13 mouse cellular contexts compared by ENCODE assay signal in the genomic region with DNA sequence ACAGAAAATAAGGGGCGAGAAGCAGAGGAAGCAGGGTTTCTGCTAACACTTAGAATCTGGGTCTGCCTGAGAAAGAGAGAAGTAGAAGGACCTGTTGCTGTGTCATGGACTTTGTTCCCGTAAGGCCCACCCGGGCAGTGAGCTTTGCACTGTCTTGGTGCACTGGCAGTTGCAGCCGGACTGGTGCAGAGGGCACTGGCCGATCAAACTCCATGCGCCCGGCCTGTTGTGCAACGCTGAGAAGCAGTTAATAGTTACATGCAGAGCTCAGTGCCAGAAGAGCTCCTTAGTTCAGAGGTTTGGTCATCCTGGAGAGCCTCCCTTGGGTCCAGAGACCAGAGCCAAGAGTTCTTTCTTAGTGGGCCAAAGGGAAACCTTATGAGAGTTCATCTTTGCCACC. TPM values are rescaled to one million over a fixed set of nuclear protein-coding genes. Genes with fewer than 3 reads are reported as not detected.
A peak's percentile ranks its signal among the peaks of the same experiment; 100 is the strongest.
DNase-seq lines count a peak whose midpoint lies in the region; ATAC-seq and TF ChIP-seq lines count a peak whose summit lies in the region.
"Had no signal": no experiment of that assay in that cellular context is flagged by ENCODE, and none has a peak within 500 bp of the region (broad histone marks: within the 10 kb centered on the region; RNA-seq: fewer than 3 reads in every experiment).

No protein-coding gene starts in this region.

- H3K9me3 ChIP-seq in stomach, embryonic 16.5 days (replicated peaks; ENCODE audit: control insufficient read depth, low read length) = no peaks in the 10 kb centered on the region
- H3K9me3 ChIP-seq in heart, embryonic 12.5 days (replicated peaks) = no peaks in the 10 kb centered on the region
- H3K9me3 ChIP-seq: limb, embryonic 12.5 days had no signal

- H3K36me3 ChIP-seq in liver, adult 2 months (ENCODE audit: control insufficient read depth, insufficient read depth, low read length) = peaks cover 41% of the 10 kb centered on the region
- H3K36me3 ChIP-seq in stomach, embryonic 16.5 days (ENCODE audit: control insufficient read depth, insufficient read depth, low read length) = peaks cover 16% of the 10 kb centered on the region
- peaks cover 73% of the 10 kb centered on the region for H3K36me3 ChIP-seq in heart, embryonic 12.5 days

- WGBS in liver, adult 2 months = 29% methylated on average over 8 of the region's 8 CpGs
- 92% methylated on average over 8 of the region's 8 CpGs for WGBS in stomach, embryonic 16.5 days
- 88% methylated on average over 8 of the region's 8 CpGs for WGBS in heart, embryonic 12.5 days

- H3K4me3 ChIP-seq in liver, adult 2 months (ENCODE audit: insufficient read depth, low read depth, low read length) = no peak overlapping the region
- no peak overlapping the region for H3K4me3 ChIP-seq in stomach, embryonic 16.5 days (replicated peaks; ENCODE audit: low read length)
- H3K4me3 ChIP-seq in heart, embryonic 12.5 days = no peak overlapping the region
- H3K4me3 ChIP-seq: limb, embryonic 12.5 days had no signal

- 0 out of 2 replicates have a peak overlapping the region, but pooled peaks have one; percentile 12 for H3K9ac ChIP-seq in liver, adult 2 months (ENCODE audit: low read depth, low read length)
- H3K9ac ChIP-seq in stomach, embryonic 16.5 days (ENCODE audit: low read length) = no peak overlapping the region
- no peak overlapping the region for H3K9ac ChIP-seq in heart, embryonic 12.5 days
- H3K9ac ChIP-seq: limb, embryonic 12.5 days had no signal

- peak; percentile 36 for DNase-seq in lung, postnatal 36 days
- no peak for DNase-seq in lung, postnatal 14 days
- DNase-seq in kidney, adult 8-10 months = peak; percentile 93 to 96
- peak; percentile 97 for DNase-seq in liver, adult 2 months (ENCODE audit: extremely low read depth, low read depth, low spot score)
- no peak for DNase-seq in right cerebral cortex, postnatal 25 days
- DNase-seq: heart, postnatal 14 days; thymus, postnatal 4 days had no signal

- peak overlapping the region; percentile 84 for H3K27ac ChIP-seq in liver, adult 2 months (replicated peaks; ENCODE audit: insufficient read depth, low read depth, low read length)
- H3K27ac ChIP-seq in stomach, embryonic 16.5 days (ENCODE audit: low read length) = no peak overlapping the region
- no peak overlapping the region for H3K27ac ChIP-seq in heart, embryonic 12.5 days (ENCODE audit: poor library complexity, severe bottlenecking)
- H3K27ac ChIP-seq: hindbrain, postnatal 0 days; limb, embryonic 12.5 days had no signal

- TF ChIP-seq CTCF in liver, adult 2 months (IDR thresholded peaks at IDR 0.05; ENCODE audit: low read depth, low read length) = no peak

- peaks cover 41% of the 10 kb centered on the region for H3K4me1 ChIP-seq in liver, adult 2 months (ENCODE audit: control insufficient read depth, insufficient read depth, low read length)
- H3K4me1 ChIP-seq in stomach, embryonic 16.5 days (ENCODE audit: control insufficient read depth, insufficient read depth, low read length) = no peaks in the 10 kb centered on the region
- H3K4me1 ChIP-seq in heart, embryonic 12.5 days (replicated peaks) = no peaks in the 10 kb centered on the region
- H3K4me1 ChIP-seq: limb, embryonic 12.5 days had no signal

- ATAC-seq in stomach, embryonic 16.5 days (ENCODE audit: insufficient read depth, low FRiP score) = peak; percentile 39; the same call in 1 of the 2 replicates
- ATAC-seq in frontal cortex, adult (ENCODE audit: low TSS enrichment) = no peak
- ATAC-seq in heart, embryonic 12.5 days (ENCODE audit: insufficient number of reproducible peaks, low FRiP score) = no peak
- ATAC-seq: forebrain, embryonic 14.5 days; hindbrain, postnatal 0 days had no signal

- no peaks in the 10 kb centered on the region for H3K27me3 ChIP-seq in liver, adult 2 months (ENCODE audit: control insufficient read depth, insufficient read depth, low read length)
- H3K27me3 ChIP-seq in stomach, embryonic 16.5 days (ENCODE audit: control insufficient read depth, insufficient read depth, low read length) = no peaks in the 10 kb centered on the region
- no peaks in the 10 kb centered on the region for H3K27me3 ChIP-seq in heart, embryonic 12.5 days (replicated peaks)
- H3K27me3 ChIP-seq: limb, embryonic 12.5 days had no signal

- H3K4me2 ChIP-seq in stomach, embryonic 16.5 days (ENCODE audit: low read depth, low read length) = no peak overlapping the region
- H3K4me2 ChIP-seq in heart, embryonic 12.5 days = no peak overlapping the region
- H3K4me2 ChIP-seq: limb, embryonic 12.5 days had no signal

- TF ChIP-seq POLR2A in liver, adult 2 months (IDR thresholded peaks at IDR 0.05; ENCODE audit: extremely low read depth, insufficient read depth, low read length) = no peak

- no peaks in the 10 kb centered on the region for H3K79me2 ChIP-seq in liver, adult 2 months (ENCODE audit: control insufficient read depth, insufficient read depth, low read length)

RNA-seq across cellular contexts. Expression of gene Aco1, which starts 38.8 kb away (rescaled TPM):
- total RNA-seq in liver, adult 2 months (2014; rRNA removed) = 173 and 178 TPM in 2 replicates
- polyA plus RNA-seq in liver, adult 2 months (2012; rRNA removed) = 112 and 125 TPM in 2 replicates
- polyA plus RNA-seq in stomach, embryonic 16.5 days (2015; fragmentation: Nextera tagmentation; extraction: Ambion mirVana) = 66.3 and 72.0 TPM in 2 replicates
- 33.1 and 34.6 TPM in 2 replicates for polyA plus RNA-seq in heart, embryonic 12.5 days (2016; fragmentation: Nextera tagmentation; extraction: Ambion mirVana)

RNA-seq across cellular contexts. Expression of gene Ddx58, which starts 57.9 kb away (rescaled TPM):
- 29.2 and 29.9 TPM in 2 replicates for total RNA-seq in liver, adult 2 months (2014; rRNA removed)
- polyA plus RNA-seq in liver, adult 2 months (2012; rRNA removed) = 9.1 and 11.6 TPM in 2 replicates
- polyA plus RNA-seq in stomach, embryonic 16.5 days (2015; fragmentation: Nextera tagmentation; extraction: Ambion mirVana) = 14.2 and 15.1 TPM in 2 replicates
- polyA plus RNA-seq in heart, embryonic 12.5 days (2016; fragmentation: Nextera tagmentation; extraction: Ambion mirVana) = 8.1 and 8.7 TPM in 2 replicates

Comparison
In these comparisons a context has a peak if more than half of its experiments do, and no peak if none do; other contexts are left out.
1. DNase-seq: peak in lung, postnatal 36 days (single experiment), kidney, adult 8-10 months (2 of 2) and liver, adult 2 months (single experiment); none in lung, postnatal 14 days (single experiment) and right cerebral cortex, postnatal 25 days (single experiment).